Mouse (Mus musculus): ENCODE results near the gene Hnrnpa3. TPM values are rescaled to one million over a fixed set of nuclear protein-coding genes. Genes with fewer than 3 reads are reported as not detected.

Hnrnpa3 gene
- polyA plus RNA-seq, 1 experiment from 2014 or later: 127 TPM

DNA sequence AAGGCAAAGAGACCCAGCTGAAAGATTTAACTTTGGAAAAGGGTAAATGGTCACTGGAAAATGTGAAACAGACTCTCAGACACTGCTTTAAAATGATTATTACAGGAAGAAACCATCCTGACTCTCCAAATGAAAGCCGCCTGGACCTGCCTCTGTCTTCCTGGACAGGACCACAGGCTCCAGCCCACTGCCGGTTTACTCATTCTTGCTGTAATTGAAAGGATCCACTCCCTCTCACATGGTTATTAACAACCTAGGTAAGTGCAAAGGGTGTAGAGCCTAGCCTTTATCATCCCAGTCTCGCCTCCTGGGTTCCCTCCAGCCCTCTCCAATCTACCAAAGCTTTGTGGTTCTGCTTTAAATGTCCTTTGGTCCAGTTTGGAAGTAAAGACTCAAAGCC is 42.1 kb downstream of the Hnrnpa3 start:
- Histone ChIP-seq H3K4me1 (replicated peaks; ENCODE audit: control insufficient read depth, insufficient read depth) (no peaks in the 10 kb centered on the region; the same call in none of the 2 replicates), H3K36me3 (ENCODE audit: control insufficient read depth, insufficient read depth, low read length) (no peaks in the 10 kb centered on the region; the same call in 1 of the 2 replicates), H3K27ac (replicated peaks) (peak overlapping the region; percentile 100), H3K27me3 (ENCODE audit: control insufficient read depth, insufficient read depth, low read length) (no peaks in the 10 kb centered on the region), H3K9me3 (ENCODE audit: control insufficient read depth, low read length) (no peaks in the 10 kb centered on the region), H3K9ac (ENCODE audit: low read length) (peak overlapping the region; percentile 99), H3K4me2 (replicated peaks; ENCODE audit: low read depth) (peak overlapping the region; percentile 79), H3K4me3 (ENCODE audit: low read depth, low read length) (peak overlapping the region; percentile 85)
- no peak for ATAC-seq (ENCODE audit: low FRiP score, low TSS enrichment)
- DNase-seq (ENCODE audit: low spot score): no peak
- 53% methylated on average over 3 of the region's 3 CpGs for WGBS
- TF ChIP-seq CTCF (IDR thresholded peaks at IDR 0.05; ENCODE audit: low read depth) (no peak), EP300 (optimal IDR thresholded peaks at IDR 0.05) (no peak)

DNA sequence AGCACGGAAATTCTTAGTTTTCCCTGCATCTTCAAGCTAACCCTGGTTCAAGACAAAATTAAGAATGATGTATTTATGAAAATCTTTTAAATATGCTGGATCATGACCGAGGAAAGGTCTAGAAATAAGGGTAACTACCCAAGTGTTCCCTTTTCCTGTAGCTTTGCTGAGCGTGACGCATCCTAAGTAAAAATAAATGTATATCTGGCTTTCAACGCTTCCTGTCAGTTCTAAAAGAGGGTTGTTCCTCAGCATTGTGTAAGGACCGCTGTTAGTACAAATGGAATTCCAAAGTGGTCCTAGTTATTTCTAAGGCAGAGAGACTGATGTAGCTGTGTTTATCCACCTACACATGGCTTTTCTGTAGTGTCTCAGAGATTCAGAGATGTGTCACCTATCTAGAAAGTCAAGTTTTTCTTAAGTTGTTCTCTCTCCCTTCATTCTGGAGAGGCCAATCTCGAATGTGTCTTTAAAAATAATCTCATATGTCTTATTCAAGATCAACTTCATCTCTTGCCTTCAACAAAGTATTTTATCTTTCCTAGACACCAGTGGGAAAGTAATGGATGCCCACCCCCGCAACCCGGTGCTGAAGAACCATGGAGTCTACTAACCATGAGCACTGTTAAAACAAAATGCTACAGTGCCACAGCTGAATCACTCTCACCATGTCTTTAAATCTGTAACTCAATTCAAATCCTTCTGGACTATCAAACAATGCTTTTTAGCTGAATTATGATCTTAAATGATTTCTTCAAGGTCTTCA is 42.9 kb downstream of the Hnrnpa3 start:
- Histone ChIP-seq H3K36me3 (ENCODE audit: control insufficient read depth, insufficient read depth, low read length) (no peaks in the 10 kb centered on the region; the same call in 1 of the 2 replicates), H3K4me1 (replicated peaks; ENCODE audit: control insufficient read depth, insufficient read depth) (no peaks in the 10 kb centered on the region; the same call in 1 of the 2 replicates), H3K27ac (replicated peaks) (peak overlapping the region; percentile 100), H3K27me3 (ENCODE audit: control insufficient read depth, insufficient read depth, low read length) (no peaks in the 10 kb centered on the region), H3K9me3 (ENCODE audit: control insufficient read depth, low read length) (no peaks in the 10 kb centered on the region), H3K4me3 (ENCODE audit: low read depth, low read length) (peak overlapping the region; percentile 85), H3K9ac (ENCODE audit: low read length) (peak overlapping the region; percentile 99), H3K4me2 (replicated peaks; ENCODE audit: low read depth) (peak overlapping the region; percentile 79)
- DNase-seq (ENCODE audit: low spot score): no peak
- TF ChIP-seq EP300 (optimal IDR thresholded peaks at IDR 0.05) (no peak), CTCF (IDR thresholded peaks at IDR 0.05; ENCODE audit: low read depth) (no peak)
- no peak for ATAC-seq (ENCODE audit: low FRiP score, low TSS enrichment)
- 33% methylated on average over 9 of the region's 9 CpGs for WGBS

DNA sequence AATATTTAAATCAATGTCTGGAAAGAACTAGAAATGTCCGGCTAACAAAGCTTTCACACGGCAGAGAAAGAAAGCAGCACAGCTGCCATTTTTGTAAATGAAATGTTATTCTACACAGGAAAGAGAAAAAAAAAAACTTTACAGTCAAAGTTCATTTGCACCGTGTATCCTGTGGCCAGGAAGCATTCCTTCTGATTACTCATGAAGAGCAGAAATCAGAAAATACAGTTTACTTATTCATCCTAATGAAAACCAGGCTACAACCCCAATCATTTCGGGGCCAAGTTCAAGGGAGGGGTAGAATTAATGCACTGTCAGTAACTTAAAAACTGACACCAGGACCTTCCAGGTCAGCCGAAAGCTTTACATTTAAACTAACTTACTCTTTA is 43.5 kb downstream of the Hnrnpa3 start:
- H3K4me1 ChIP-seq (replicated peaks; ENCODE audit: control insufficient read depth, insufficient read depth): no peaks in the 10 kb centered on the region; the same call in 1 of the 2 replicates
- peak overlapping the region; percentile 99 for H3K9ac ChIP-seq (ENCODE audit: low read length)
- H3K4me3 ChIP-seq (ENCODE audit: low read depth, low read length): peak overlapping the region; percentile 85
- H3K27ac ChIP-seq (replicated peaks): peak overlapping the region; percentile 100
- no peak for ATAC-seq (ENCODE audit: low FRiP score, low TSS enrichment)
- peak overlapping the region; percentile 79 for H3K4me2 ChIP-seq (replicated peaks; ENCODE audit: low read depth)
- no peaks in the 10 kb centered on the region for H3K27me3 ChIP-seq (ENCODE audit: control insufficient read depth, insufficient read depth, low read length)
- H3K36me3 ChIP-seq (ENCODE audit: control insufficient read depth, insufficient read depth, low read length): no peaks in the 10 kb centered on the region; the same call in 1 of the 2 replicates
- TF ChIP-seq CTCF (IDR thresholded peaks at IDR 0.05; ENCODE audit: low read depth) (no peak), EP300 (optimal IDR thresholded peaks at IDR 0.05) (no peak)
- no peaks in the 10 kb centered on the region for H3K9me3 ChIP-seq (ENCODE audit: control insufficient read depth, low read length)
- WGBS: 3% methylated on average over 5 of the region's 5 CpGs
- DNase-seq (ENCODE audit: low spot score): no peak

DNA sequence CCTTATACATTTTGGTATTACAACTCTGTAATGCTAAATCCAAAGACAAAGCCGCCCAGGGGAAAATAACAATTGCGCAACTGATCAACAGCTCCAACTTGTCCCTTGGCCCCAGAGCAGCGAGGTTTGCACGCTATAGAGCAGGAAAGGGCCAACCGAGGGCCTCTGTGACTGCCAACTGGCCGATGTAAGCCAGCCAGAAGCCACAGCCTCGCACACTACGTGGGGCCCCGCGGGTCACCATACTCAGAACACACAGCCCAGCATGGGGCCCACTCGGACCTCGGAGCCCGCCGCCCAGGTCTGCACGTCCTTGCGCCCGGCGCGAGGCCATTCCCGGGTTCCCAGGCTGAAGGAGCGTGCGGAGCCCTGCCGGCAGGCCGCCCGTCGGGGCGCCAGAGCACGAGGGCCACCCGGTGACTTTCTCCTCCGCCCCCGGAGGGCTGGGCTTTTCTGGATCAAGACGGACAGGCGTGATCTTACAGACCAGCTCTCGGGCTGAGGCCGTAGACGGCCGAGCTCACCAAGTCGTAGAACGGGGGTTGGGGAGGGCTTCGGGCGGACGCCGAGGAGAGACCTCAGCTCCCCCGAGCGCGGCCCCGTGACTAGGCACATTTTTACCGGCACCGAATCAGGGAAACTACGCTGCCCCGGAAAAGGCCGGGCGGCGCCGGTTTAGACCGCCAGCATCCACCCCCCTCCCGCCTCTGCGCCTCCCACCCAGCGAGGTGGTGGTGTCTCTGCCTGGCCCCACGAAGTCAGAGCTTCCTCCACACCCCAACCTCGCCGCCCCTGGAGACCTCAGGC is 44.5 kb downstream of the Hnrnpa3 start:
- Histone ChIP-seq H3K4me3 (ENCODE audit: low read depth, low read length) (peak overlapping the region; percentile 85), H3K27ac (replicated peaks) (peak overlapping the region; percentile 100), H3K4me2 (replicated peaks; ENCODE audit: low read depth) (peak overlapping the region; percentile 79), H3K27me3 (ENCODE audit: control insufficient read depth, insufficient read depth, low read length) (no peaks in the 10 kb centered on the region), H3K36me3 (ENCODE audit: control insufficient read depth, insufficient read depth, low read length) (no peaks in the 10 kb centered on the region), H3K9me3 (ENCODE audit: control insufficient read depth, low read length) (no peaks in the 10 kb centered on the region), H3K4me1 (replicated peaks; ENCODE audit: control insufficient read depth, insufficient read depth) (no peaks in the 10 kb centered on the region; the same call in 1 of the 2 replicates), H3K9ac (ENCODE audit: low read length) (peak overlapping the region; percentile 99)
- WGBS: under 1% methylated on average over 60 of the region's 62 CpGs
- TF ChIP-seq EP300 (optimal IDR thresholded peaks at IDR 0.05) (peak; percentile 89), CTCF (IDR thresholded peaks at IDR 0.05; ENCODE audit: low read depth) (no peak; the same call in 1 of the 2 replicates)
- DNase-seq (ENCODE audit: low spot score): peak; percentile 91
- peak; percentile 60 for ATAC-seq (ENCODE audit: low FRiP score, low TSS enrichment)

DNA sequence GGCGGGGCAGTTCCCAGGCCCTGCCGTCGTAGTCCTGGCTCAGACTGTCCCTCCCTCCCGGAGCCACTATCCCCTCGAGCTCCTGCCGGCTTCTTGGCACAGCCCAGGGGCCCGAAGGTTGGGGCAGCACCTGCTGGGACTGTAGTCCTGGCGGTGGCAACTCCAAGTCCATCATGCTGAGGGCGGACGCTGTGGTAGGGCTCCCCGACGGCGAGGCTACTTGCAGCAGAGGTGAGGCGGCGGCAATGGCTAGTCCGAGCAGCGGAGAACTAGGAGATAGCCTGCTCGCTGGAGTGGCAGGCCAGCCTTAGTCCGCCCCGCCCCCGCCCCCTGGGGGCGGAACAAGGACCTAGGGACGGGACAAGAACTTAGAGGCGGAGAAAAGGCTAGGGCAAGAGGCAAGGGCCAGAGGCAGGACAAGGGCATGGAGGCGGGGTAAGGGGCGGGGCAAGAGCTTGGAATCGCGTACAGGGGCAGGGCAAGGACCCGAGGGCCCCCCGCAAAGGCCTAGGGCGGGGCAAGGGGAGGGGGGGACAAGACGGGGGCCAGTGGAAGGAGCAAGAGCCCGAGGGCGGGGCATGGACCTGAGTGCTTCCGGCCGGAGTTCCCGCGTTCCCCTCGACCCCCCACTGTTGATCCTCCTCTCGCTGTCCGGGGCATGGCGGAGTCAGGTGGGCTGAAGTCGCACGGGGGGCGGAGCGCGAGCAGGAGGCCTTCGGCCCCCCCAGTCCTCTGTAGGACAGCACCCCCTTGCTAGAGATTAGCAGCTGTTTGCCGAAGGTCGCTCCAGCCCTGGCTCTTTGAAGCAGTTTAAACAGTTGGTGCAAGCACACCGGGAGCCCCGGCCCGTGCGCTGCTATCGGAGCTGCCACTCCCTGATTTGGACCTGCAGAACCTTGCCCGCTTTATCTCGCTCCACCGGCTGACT is 45.4 kb downstream of the Hnrnpa3 start, which contains the start of gene Nfe2l2:
TSS of gene Nfe2l2 (minus strand) at position 408 of the 928 bp plus-strand sequence.
- Histone ChIP-seq H3K9me3 (ENCODE audit: control insufficient read depth, low read length) (no peaks in the 10 kb centered on the region), H3K4me3 (ENCODE audit: low read depth, low read length) (peak within 1 kb of the TSS; percentile 85), H3K27ac (replicated peaks) (peak within 1 kb of the TSS; percentile 100), H3K4me1 (replicated peaks; ENCODE audit: control insufficient read depth, insufficient read depth) (no peaks in the 10 kb centered on the region; the same call in 1 of the 2 replicates), H3K36me3 (ENCODE audit: control insufficient read depth, insufficient read depth, low read length) (no peaks in the 10 kb centered on the region), H3K27me3 (ENCODE audit: control insufficient read depth, insufficient read depth, low read length) (no peaks in the 10 kb centered on the region), H3K4me2 (replicated peaks; ENCODE audit: low read depth) (peak within 1 kb of the TSS; percentile 79), H3K9ac (ENCODE audit: low read length) (peak within 1 kb of the TSS; percentile 99)
- ATAC-seq (ENCODE audit: low FRiP score, low TSS enrichment) (peak; percentile 94), DNase-seq (ENCODE audit: low spot score) (peak; percentile 100)
- under 1% methylated on average over 51 of the region's 58 CpGs for WGBS
- TF ChIP-seq CTCF (IDR thresholded peaks at IDR 0.05; ENCODE audit: low read depth) (peak; percentile 65), EP300 (optimal IDR thresholded peaks at IDR 0.05) (no peak)

All from stomach, postnatal 0 days (tissue).